ENCODE assay signal across 8 mouse cellular contexts in genomic region chr4:41497579-41497978, GRCm38 (mm10). TPM values are rescaled to one million over a fixed set of nuclear protein-coding genes. Genes with fewer than 3 reads are reported as not detected.
DNase-seq lines count a peak whose midpoint lies in the region; ATAC-seq lines count a peak whose summit lies in the region.

No protein-coding gene starts in this region.

- ATAC-seq in hematopoietic stem cell, adult 5-6 weeks (replicated peaks in 1 of 2; ENCODE audit: insufficient read depth in 1 of 2, low FRiP score in 2 of 2, low TSS enrichment in 1 of 2, low read depth in 1 of 2, poor library complexity in 2 of 2, severe bottlenecking in 2 of 2) = peak; percentile 35 to 51; a peak in 3 of 4 replicates

- peak; percentile 60 for DNase-seq in kidney, postnatal 10 days
- no peak for DNase-seq in kidney, postnatal 14 days
- DNase-seq in embryo, embryonic 10 days (ENCODE audit: low spot score) = peak; percentile 83
- DNase-seq in lung, postnatal 4 days = peak; percentile 52 to 54
- DNase-seq in thymus, postnatal 14 days = peak; percentile 60
- no peak for DNase-seq in right cerebral cortex, postnatal 25 days
- DNase-seq in spleen, postnatal 36 days (ENCODE audit: low spot score in 2 of 2) = no peak

RNA-seq across cellular contexts. Expression of gene AI464131, which starts 5.3 kb away (rescaled TPM):
- 0.20 TPM in 1 of 2 replicates, not detected in the other for total RNA-seq in hematopoietic stem cell, adult 5-6 weeks (2017)

RNA-seq across cellular contexts. Expression of gene 1110017D15Rik, which starts 19.6 kb away (rescaled TPM):
- total RNA-seq in hematopoietic stem cell, adult 5-6 weeks (2017) = not detected in 2 replicates

RNA-seq across cellular contexts. Expression of gene Nudt2, which starts 32.6 kb away (rescaled TPM):
- total RNA-seq in hematopoietic stem cell, adult 5-6 weeks (2017) = 26.6 and 29.1 TPM in 2 replicates

RNA-seq across cellular contexts. Expression of gene Kif24, which starts 32.9 kb away (rescaled TPM):
- 10.9 and 13.5 TPM in 2 replicates for total RNA-seq in hematopoietic stem cell, adult 5-6 weeks (2017)

Comparison
In these comparisons a context has a peak if more than half of its experiments do, and no peak if none do; other contexts are left out.
1. DNase-seq: peak in kidney, postnatal 10 days (single experiment), embryo, embryonic 10 days (single experiment), lung, postnatal 4 days (2 of 2) and thymus, postnatal 14 days (single experiment); none in kidney, postnatal 14 days (single experiment), right cerebral cortex, postnatal 25 days (single experiment) and spleen, postnatal 36 days (0 of 2).